Mouse (Mus musculus) MEL (cell line): Measurements from ENCODE around the gene Oxld1. TPM values are rescaled to one million over a fixed set of nuclear protein-coding genes. Genes with fewer than 3 reads are reported as not detected.

Experiments used
- DNase-seq: peaks from one replicate; pipeline ENCODE4 v3.0.0; 2011; ENCODE audit warnings: low read depth, low spot score
- H3K27ac ChIP-seq: 2 replicates; pipeline ENCODE4 v1.5.1; 2012; ENCODE audit warnings: low read depth, mild to moderate bottlenecking, control low read depth, low read length, moderate library complexity; ENCODE audit not compliant: control insufficient read depth
- H3K27me3 ChIP-seq, 2 experiments: fragments of 150-350 bp in 1 of 2; sonication (generic) in 1 of 2; 2 replicates each; pipeline ENCODE4 v1.6.1; 2012; ENCODE audit warnings: low read length in 2 of 2, mild to moderate bottlenecking in 2 of 2, improper control_type of control experiment in 1 of 2, moderate library complexity in 1 of 2; ENCODE audit not compliant: insufficient read depth in 2 of 2, control insufficient read depth in 1 of 2
- H3K36me3 ChIP-seq, 2 experiments: 2 replicates each; pipeline ENCODE4 v1.6.1; 2012 to 2014; ENCODE audit warnings: low read length in 2 of 2, improper control_type of control experiment in 1 of 2, inconsistent platforms in 1 of 2, mild to moderate bottlenecking in 1 of 2; ENCODE audit not compliant: insufficient read depth in 2 of 2, control insufficient read depth in 1 of 2
- H3K4me1 ChIP-seq, 2 experiments: fragments of 150-350 bp in 1 of 2; sonication (generic) in 1 of 2; 2 replicates each; pipeline ENCODE4 v1.6.1; 2012; ENCODE audit warnings: low read length in 2 of 2, improper control_type of control experiment in 1 of 2, mild to moderate bottlenecking in 1 of 2; ENCODE audit not compliant: insufficient read depth in 2 of 2, control insufficient read depth in 1 of 2
- H3K4me3 ChIP-seq, 2 experiments: fragments of 150-350 bp in 1 of 2; sonication (generic) in 1 of 2; 2 replicates each; pipeline ENCODE4 v1.5.1; 2012; ENCODE audit warnings: low read depth in 2 of 2, low read length in 2 of 2, mild to moderate bottlenecking in 2 of 2, moderate library complexity in 2 of 2, control low read depth in 1 of 2, improper control_type of control experiment in 1 of 2; ENCODE audit not compliant: control insufficient read depth in 1 of 2, insufficient read depth in 1 of 2
- H3K79me2 ChIP-seq: 2 replicates; pipeline ENCODE4 v1.6.1; 2012; ENCODE audit warnings: mild to moderate bottlenecking, low read length, moderate library complexity; ENCODE audit not compliant: control insufficient read depth, poor library complexity, insufficient read depth
- H3K9ac ChIP-seq: 2 replicates; pipeline ENCODE4 v1.6.1; 2012; ENCODE audit warnings: low read depth, mild to moderate bottlenecking, control low read depth, low read length, moderate library complexity; ENCODE audit not compliant: control insufficient read depth, poor library complexity, severe bottlenecking
- H3K9me3 ChIP-seq: fragments of 150-350 bp; sonication (generic); replicated peaks from 2 replicates; pipeline ENCODE4 v1.6.1; 2012; ENCODE audit warnings: mild to moderate bottlenecking, low read length, improper control_type of control experiment, moderate library complexity; ENCODE audit not compliant: insufficient read depth
- CHD1 ChIP-seq: IDR thresholded peaks from 2 replicates; pipeline ENCODE4 v1.6.1; 2012; ENCODE audit warnings: low read depth, mild to moderate bottlenecking, inconsistent platforms, low read length, improper control_type of control experiment
- CHD2 ChIP-seq: IDR thresholded peaks from 2 replicates; pipeline ENCODE4 v1.6.1; 2011; ENCODE audit warnings: low read length, improper control_type of control experiment
- EP300 ChIP-seq, 2 experiments: IDR thresholded peaks; 2 replicates each; pipeline ENCODE4 v1.6.1; 2011; ENCODE audit warnings: improper control_type of control experiment in 2 of 2, low read length in 2 of 2, low read depth in 1 of 2, mild to moderate bottlenecking in 1 of 2
- GABPA ChIP-seq: IDR thresholded peaks from 2 replicates; pipeline ENCODE4 v1.6.1; 2012; ENCODE audit warnings: low read depth, mild to moderate bottlenecking, inconsistent platforms, low read length, improper control_type of control experiment, moderate library complexity
- HCFC1 ChIP-seq: IDR thresholded peaks from 2 replicates; pipeline ENCODE4 v1.6.1; 2012; ENCODE audit warnings: low read depth, mild to moderate bottlenecking, inconsistent platforms, low read length, improper control_type of control experiment, moderate library complexity
- KAT2A ChIP-seq: conservative IDR thresholded peaks from 2 replicates; pipeline ENCODE4 v1.6.1; 2012; ENCODE audit warnings: low read depth, low read length, improper control_type of control experiment, inconsistent platforms
- MAX ChIP-seq: IDR thresholded peaks from 2 replicates; pipeline ENCODE4 v1.6.1; 2011; ENCODE audit warnings: low read length, improper control_type of control experiment
- MXI1 ChIP-seq: IDR thresholded peaks from 2 replicates; pipeline ENCODE4 v1.6.1; 2011; ENCODE audit warnings: mild to moderate bottlenecking, low read depth, low read length, improper control_type of control experiment
- MYC ChIP-seq: IDR thresholded peaks from 2 replicates; pipeline ENCODE4 v1.6.1; 2011; ENCODE audit warnings: low read depth, mild to moderate bottlenecking, low read length, improper control_type of control experiment, moderate library complexity
- NELFE ChIP-seq: IDR thresholded peaks from 2 replicates; pipeline ENCODE4 v1.6.1; 2011; ENCODE audit warnings: low read depth, low read length, improper control_type of control experiment
- POLR2A ChIP-seq, 2 experiments: IDR thresholded peaks; 2 replicates each; pipeline ENCODE4 v1.6.1; 2011 to 2012; ENCODE audit warnings: low read length in 2 of 2, mild to moderate bottlenecking in 2 of 2, control low read depth in 1 of 2, improper control_type of control experiment in 1 of 2, low read depth in 1 of 2, moderate library complexity in 1 of 2; ENCODE audit not compliant: control insufficient read depth in 1 of 2, insufficient read depth in 1 of 2, poor library complexity in 1 of 2
- POLR2AphosphoS2 ChIP-seq: IDR thresholded peaks from 2 replicates; pipeline ENCODE4 v1.6.1; 2011; ENCODE audit warnings: low read length, improper control_type of control experiment
- RCOR1 ChIP-seq: IDR thresholded peaks from 2 replicates; pipeline ENCODE4 v1.6.1; 2012; ENCODE audit warnings: low read depth, mild to moderate bottlenecking, inconsistent platforms, low read length, improper control_type of control experiment
- TAL1 ChIP-seq: IDR thresholded peaks from 2 replicates; pipeline ENCODE4 v1.6.1; 2012; ENCODE audit warnings: mild to moderate bottlenecking, inconsistent platforms, low read length, moderate library complexity, mixed read lengths
- TBP ChIP-seq: IDR thresholded peaks from 2 replicates; pipeline ENCODE4 v1.8.0; 2011; ENCODE audit warnings: low read depth, low read length, improper control_type of control experiment
- TCF12 ChIP-seq: IDR thresholded peaks from 2 replicates; pipeline ENCODE4 v1.6.1; 2014; ENCODE audit warnings: low read depth, mild to moderate bottlenecking, inconsistent platforms, low read length, improper control_type of control experiment, moderate library complexity
- UBTF ChIP-seq: IDR thresholded peaks from 2 replicates; pipeline ENCODE4 v1.6.1; 2012; ENCODE audit warnings: low read depth, mild to moderate bottlenecking, inconsistent platforms, low read length, improper control_type of control experiment, moderate library complexity, borderline replicate concordance; ENCODE audit not compliant: insufficient read depth
- ZC3H11A ChIP-seq: IDR thresholded peaks from 2 replicates; pipeline ENCODE4 v1.6.1; 2012; ENCODE audit warnings: low read depth, mild to moderate bottlenecking, inconsistent platforms, low read length, improper control_type of control experiment
- ZKSCAN1 ChIP-seq: IDR thresholded peaks from 2 replicates; pipeline ENCODE4 v1.6.1; 2012; ENCODE audit warnings: low read depth, mild to moderate bottlenecking, inconsistent platforms, low read length, improper control_type of control experiment, moderate library complexity
- ZNF384 ChIP-seq: IDR thresholded peaks from 2 replicates; pipeline ENCODE4 v1.6.1; 2012; ENCODE audit warnings: low read depth, mild to moderate bottlenecking, inconsistent platforms, low read length, improper control_type of control experiment
- polyA plus RNA-seq, 2 experiments: library from polyadenylated mRNA; stranded (reverse) in 1 of 2; unstranded in 1 of 2; fragments of >175 nt in 1 of 2; fragments of >200 nt in 1 of 2; gene quantifications; 2 replicates each; pipeline versions ENCODE4 v1.2.1 to v1.2.4; 2012; ENCODE audit warnings: low replicate concordance in 2 of 2, low read depth in 1 of 2; ENCODE audit not compliant: insufficient read length in 2 of 2, insufficient read depth in 1 of 2, missing spikeins in 1 of 2
- total RNA-seq: library from RNA; depleted of rRNA; stranded (reverse); fragments of 300-350 nt; gene quantifications from 2 replicates; pipeline ENCODE4 v1.2.3, GENCODE M21; 2012

Gene Oxld1
- total and polyA plus RNA-seq, 3 experiments, result 15.9 to 17.5 TPM; not detected in 1

GRCm38 (mm10) chr11:120452246-120452645 lies 5.6 kb downstream of the Oxld1 start:
- Histone ChIP-seq H3K36me3 (peaks cover 0 to 10% of the 10 kb centered on the region in 2 experiments; a peak in 2 of 4 replicates), H3K4me3 (no peak overlapping the region), H3K9ac (no peak overlapping the region), H3K27me3 (no peaks in the 10 kb centered on the region), H3K4me1 (peaks cover 10 to 21% of the 10 kb centered on the region in 2 experiments), H3K9me3 (no peaks in the 10 kb centered on the region), H3K79me2 (peaks cover 5% of the 10 kb centered on the region; the same call in 1 of the 2 replicates), H3K27ac (no peak overlapping the region)
- DNase-seq, result no peak
- no peak for TF ChIP-seq MYC
- TF ChIP-seq POLR2A (IDR thresholded peaks at IDR 0.05; ENCODE audit: control insufficient read depth in 1 of 2, insufficient read depth in 1 of 2, low read depth in 1 of 2, low read length in 2 of 2, poor library complexity in 1 of 2), result no peak
- TF ChIP-seq EP300 (IDR thresholded peaks at IDR 0.05; ENCODE audit: low read depth in 1 of 2, low read length in 2 of 2), result no peak
- TF ChIP-seq ZKSCAN1, result no peak
- TF ChIP-seq TAL1, result no peak
- TF ChIP-seq ZNF384, result no peak; the same call in 1 of the 2 replicates
- TF ChIP-seq MXI1, result no peak
- TF ChIP-seq GABPA, result no peak
- TF ChIP-seq ZC3H11A, result no peak
- TF ChIP-seq KAT2A, result no peak
- no peak for TF ChIP-seq HCFC1
- TF ChIP-seq TBP, result no peak
- no peak for TF ChIP-seq RCOR1
- TF ChIP-seq NELFE, result no peak
- TF ChIP-seq POLR2AphosphoS2, result no peak

GRCm38 (mm10) chr11:120447179-120447578 lies 10.7 kb downstream of the Oxld1 start:
- H3K4me1 ChIP-seq, result peaks cover 25 to 38% of the 10 kb centered on the region in 2 experiments
- no peak for DNase-seq
- H3K27me3 ChIP-seq, result no peaks in the 10 kb centered on the region
- no peak overlapping the region for H3K9ac ChIP-seq
- no peaks in the 10 kb centered on the region for H3K79me2 ChIP-seq
- no peaks in the 10 kb centered on the region for H3K9me3 ChIP-seq
- peaks cover 0 to 21% of the 10 kb centered on the region in 2 experiments; a peak in 2 of 4 replicates for H3K36me3 ChIP-seq
- H3K4me3 ChIP-seq, result no peak overlapping the region
- no peak overlapping the region for H3K27ac ChIP-seq
- TF ChIP-seq MAX (no peak), UBTF (no peak), TCF12 (no peak), ZC3H11A (no peak), CHD2 (no peak), CHD1 (no peak)
- TF ChIP-seq, all 39 proteins: peak for 0
